Mouse (Mus musculus): Measurements from ENCODE around the gene Gas2l3.

The Gas2l3 gene

GRCm38 (mm10) chr10:89392687-89393086 lies 51.1 kb downstream of the Gas2l3 start:
- no peak for DNase-seq

GRCm38 (mm10) chr10:89391571-89392163 lies 52.1 kb downstream of the Gas2l3 start:
- no peak for DNase-seq

- no peak for DNase-seq
These were observed 57.3 kb downstream of the Gas2l3 start for GRCm38 (mm10) chr10:89386461-89386860.

DNA sequence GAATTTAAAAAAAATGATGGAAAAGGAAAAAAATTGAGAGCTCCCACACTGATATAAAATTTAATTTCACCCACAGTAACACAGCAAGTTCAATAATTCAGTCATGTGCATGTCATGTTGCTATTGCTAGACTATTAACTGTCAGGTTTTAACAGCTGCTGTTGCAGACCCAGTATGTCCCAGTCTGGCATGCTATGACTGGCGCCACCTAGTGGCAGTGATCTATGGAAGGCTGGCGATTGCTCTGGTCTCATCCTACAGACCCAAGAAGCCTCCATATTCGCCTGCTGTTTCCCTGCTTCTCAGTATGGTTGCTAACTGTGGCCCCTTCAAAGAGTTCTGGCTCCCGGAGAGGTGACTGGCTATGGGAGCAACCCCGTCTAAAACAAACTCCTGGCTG lies 60.3 kb downstream of the Gas2l3 start:
- peak; percentile 11 to 70 for DNase-seq

DNA sequence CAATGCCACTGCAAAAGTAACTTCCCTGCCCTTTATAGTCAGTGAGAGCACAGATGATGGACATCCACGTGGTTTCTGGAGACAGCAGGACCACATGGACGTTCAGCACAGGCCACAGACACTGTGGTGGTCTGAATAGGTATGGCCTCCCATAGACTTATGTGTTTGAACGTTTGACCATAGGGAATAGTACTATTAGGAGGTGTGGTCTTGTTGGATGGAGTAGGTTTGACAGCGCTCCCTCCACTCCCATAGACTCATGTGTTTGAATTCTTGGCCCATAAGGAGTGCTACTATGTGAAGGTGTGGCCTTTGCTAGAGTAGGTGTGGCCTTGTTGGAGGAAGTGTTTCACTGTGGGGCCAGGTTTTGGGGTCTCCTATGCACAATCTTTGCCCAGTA lies 66.0 kb downstream of the Gas2l3 start:
- no peak for DNase-seq

GRCm38 (mm10) chr10:89370051-89370450 lies 73.7 kb downstream of the Gas2l3 start:
- DNase-seq, result no peak

DNA sequence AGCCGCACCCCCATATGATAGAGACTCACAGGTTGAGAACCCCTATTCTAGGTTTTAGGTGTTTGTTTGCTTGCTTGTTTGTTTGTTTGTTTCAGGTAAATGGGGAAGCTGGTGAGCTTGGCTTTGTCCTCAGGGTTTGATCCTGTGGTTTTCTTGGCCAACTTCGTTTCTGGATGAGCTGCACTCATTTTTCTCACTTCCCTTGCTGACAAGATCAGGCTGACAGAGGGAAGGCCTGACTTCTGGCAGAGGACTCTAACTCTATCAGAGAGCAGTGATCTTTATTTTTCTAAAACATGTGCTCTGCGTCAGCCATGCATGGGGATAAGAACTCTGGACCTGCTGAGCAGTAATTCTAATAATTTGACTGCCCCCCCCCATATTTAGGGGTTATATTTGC lies 84.8 kb downstream of the Gas2l3 start:
- no peak for DNase-seq
